Mouse (Mus musculus) limb, embryonic 11.5 days (tissue): ENCODE measurements around the gene Rb1. TPM values are rescaled to one million over a fixed set of nuclear protein-coding genes. Genes with fewer than 3 reads are reported as not detected.

ENCODE experiments used
- ATAC-seq: fragments of 200-750 bp; cut with Nextera tagmentation; 2 replicates; pipeline ENCODE4 v1.8.0; 2017; ENCODE audit warnings: low read depth; ENCODE audit not compliant: insufficient number of reproducible peaks, low FRiP score, low TSS enrichment
- DNase-seq: peaks from one replicate; pipeline ENCODE4 v3.0.0-alpha.2; 2015; ENCODE audit warnings: low spot score
- H3K27ac ChIP-seq: fragments of 300-500 bp; sonication (generic); replicated peaks from 2 replicates; pipeline ENCODE4 v1.5.1; 2014; ENCODE audit warnings: low read depth, mild to moderate bottlenecking, low read length
- H3K27me3 ChIP-seq: fragments of 300-500 bp; sonication (generic); 2 replicates; pipeline ENCODE4 v1.6.1; 2014; ENCODE audit warnings: mild to moderate bottlenecking, low read length, mixed read lengths; ENCODE audit not compliant: control insufficient read depth, insufficient read depth
- H3K36me3 ChIP-seq: fragments of 300-500 bp; sonication (generic); 2 replicates; pipeline ENCODE4 v1.6.1; 2014; ENCODE audit warnings: mild to moderate bottlenecking, low read length, moderate library complexity, mixed read lengths; ENCODE audit not compliant: control insufficient read depth, insufficient read depth
- H3K4me1 ChIP-seq: fragments of 300-500 bp; sonication (generic); 2 replicates; pipeline ENCODE4 v1.6.1; 2014; ENCODE audit warnings: low read length, mixed read lengths; ENCODE audit not compliant: control insufficient read depth, insufficient read depth
- H3K4me2 ChIP-seq: fragments of 300-500 bp; sonication (generic); 2 replicates; pipeline ENCODE4 v1.6.1; 2014; ENCODE audit warnings: low read depth, mild to moderate bottlenecking, moderate library complexity; ENCODE audit not compliant: severe bottlenecking
- H3K4me3 ChIP-seq: fragments of 300-500 bp; sonication (generic); 2 replicates; pipeline ENCODE4 v1.5.1; 2014; ENCODE audit warnings: low read depth, low read length
- H3K9ac ChIP-seq: fragments of 300-500 bp; sonication (generic); 2 replicates; pipeline ENCODE4 v1.6.1; 2014; ENCODE audit warnings: mild to moderate bottlenecking, low read length
- H3K9me3 ChIP-seq: fragments of 300-500 bp; sonication (generic); 2 replicates; pipeline ENCODE4 v1.6.1; 2016; ENCODE audit warnings: low read length; ENCODE audit not compliant: control insufficient read depth
- WGBS: fragments of 180-500 bp; shearing (Covaris S2); extraction: QIAGEN DNeasy Blood & Tissue Kit; methylation state at CpG from one replicate; pipeline ENCODE4 v1.1.7; 2014; 5-methylcytosine and 5-hydroxymethylcytosine counted together
- polyA plus RNA-seq: library from polyadenylated mRNA; unstranded; fragments of >200 nt; fragmentation: Nextera tagmentation; extraction: Ambion mirVana; gene quantifications from 2 replicates; pipeline ENCODE4 v1.2.1, GENCODE M21; 2014

Gene Rb1
- polyA plus RNA-seq, 1 experiment from 2014 or later = 30.4 TPM

DNA sequence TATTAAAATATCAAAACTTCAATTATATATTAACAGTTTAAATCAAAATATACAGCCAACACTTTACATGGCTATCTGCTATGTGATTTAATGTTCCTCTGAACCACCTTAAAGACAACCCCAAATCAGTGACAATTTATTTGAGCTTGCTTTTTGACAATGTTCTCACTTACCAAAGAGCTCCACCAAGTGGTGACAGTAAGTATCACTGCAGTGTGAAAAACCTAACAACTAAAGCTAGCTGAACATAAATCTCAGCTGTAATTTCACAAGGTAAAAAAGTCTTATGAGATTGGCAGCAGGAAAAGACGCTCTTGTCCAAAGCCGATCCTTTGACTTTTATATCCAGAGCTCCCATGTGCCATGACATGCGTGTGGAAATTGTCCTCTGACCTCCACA lies 22.4 kb downstream of the Rb1 start:
- peak; percentile 60 for DNase-seq
- H3K4me2 ChIP-seq = no peak overlapping the region
- no peak overlapping the region for H3K27ac ChIP-seq
- no peaks in the 10 kb centered on the region for H3K27me3 ChIP-seq
- no peak for ATAC-seq
- no peaks in the 10 kb centered on the region for H3K36me3 ChIP-seq
- no peaks in the 10 kb centered on the region for H3K9me3 ChIP-seq
- WGBS = 45% methylated on average over 3 of the region's 3 CpGs
- H3K4me3 ChIP-seq = no peak overlapping the region
- H3K9ac ChIP-seq = no peak overlapping the region
- no peaks in the 10 kb centered on the region for H3K4me1 ChIP-seq

DNA sequence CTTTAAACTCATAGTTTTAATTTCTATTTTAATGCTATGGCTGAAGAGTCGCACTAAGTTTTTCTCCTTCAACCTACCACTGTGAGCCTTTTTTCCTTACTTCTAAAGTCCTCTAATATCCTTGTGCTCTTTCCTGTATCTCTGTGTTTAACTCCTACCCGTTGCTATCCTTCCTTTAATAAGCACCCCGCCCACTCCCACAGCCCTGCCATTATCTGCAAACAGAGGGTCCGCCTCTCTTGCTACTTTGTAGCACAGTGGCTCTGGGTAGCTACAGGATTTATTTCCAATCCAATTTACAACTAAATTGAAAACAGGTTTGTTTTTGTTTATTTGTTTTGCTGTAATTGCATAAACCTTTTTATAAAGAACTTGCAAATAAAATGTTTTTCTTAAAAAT lies 23.8 kb downstream of the Rb1 start:
- Histone ChIP-seq H3K27me3 (no peaks in the 10 kb centered on the region), H3K9ac (no peak overlapping the region)

DNA sequence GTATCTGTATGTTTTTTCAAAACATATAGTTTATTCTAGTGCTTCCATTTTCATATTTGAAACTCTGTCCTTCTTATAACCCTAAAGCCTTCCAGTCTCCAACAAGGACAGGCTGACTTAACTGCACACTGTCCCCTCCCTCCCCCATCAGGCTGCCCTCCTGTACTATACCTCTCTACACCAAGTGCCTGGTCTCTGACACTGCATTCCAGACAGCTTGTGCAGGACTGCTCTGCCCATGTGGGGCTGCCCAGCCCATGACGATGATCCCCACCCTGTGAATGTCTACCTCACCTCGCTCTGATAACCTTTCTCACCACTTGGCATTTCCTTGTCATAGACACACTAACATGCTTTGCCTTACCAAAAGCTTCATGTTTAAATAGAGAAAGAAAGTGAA lies 30.1 kb downstream of the Rb1 start:
- Histone ChIP-seq H3K36me3 (no peaks in the 10 kb centered on the region), H3K9me3 (no peaks in the 10 kb centered on the region), H3K4me2 (no peak overlapping the region), H3K4me3 (no peak overlapping the region), H3K9ac (no peak overlapping the region), H3K27me3 (no peaks in the 10 kb centered on the region), H3K4me1 (no peaks in the 10 kb centered on the region), H3K27ac (no peak overlapping the region)
- DNase-seq (no peak), ATAC-seq (no peak)
- 81% methylated on average over 2 of the region's 2 CpGs for WGBS

More for the DNA sequence above, 23.8 kb downstream of the Rb1 start:
- Histone ChIP-seq H3K36me3 (no peaks in the 10 kb centered on the region), H3K4me2 (no peak overlapping the region), H3K27ac (no peak overlapping the region), H3K9me3 (no peaks in the 10 kb centered on the region), H3K4me1 (no peaks in the 10 kb centered on the region), H3K4me3 (no peak overlapping the region)
- DNase-seq (no peak), ATAC-seq (no peak)
- WGBS = 66% methylated on average over 4 of the region's 4 CpGs

DNA sequence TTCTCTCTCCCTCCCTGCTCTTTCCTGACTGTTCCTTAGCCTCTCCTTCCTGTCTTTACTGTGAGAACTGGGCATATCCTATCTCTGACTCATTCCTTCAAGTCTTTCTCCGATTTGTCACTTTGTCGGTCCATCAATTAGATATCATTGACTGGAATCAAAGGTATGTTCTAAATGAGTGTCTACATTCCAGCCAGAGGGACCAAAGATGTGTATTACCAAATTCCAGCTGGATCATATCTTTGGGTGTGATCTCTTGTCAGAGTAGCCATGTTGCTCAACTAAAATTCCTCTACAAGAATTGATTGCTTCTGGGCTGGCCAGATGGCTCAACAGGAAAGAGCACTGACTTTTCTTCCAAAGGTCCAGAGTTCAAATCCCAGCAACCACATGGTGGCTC lies 32.0 kb downstream of the Rb1 start:
- H3K9ac ChIP-seq = no peak overlapping the region
- no peaks in the 10 kb centered on the region for H3K27me3 ChIP-seq
- DNase-seq = no peak
- no peaks in the 10 kb centered on the region for H3K9me3 ChIP-seq
- H3K4me2 ChIP-seq = no peak overlapping the region
- H3K27ac ChIP-seq = no peak overlapping the region
- no peak overlapping the region for H3K4me3 ChIP-seq
- no peaks in the 10 kb centered on the region for H3K4me1 ChIP-seq
- H3K36me3 ChIP-seq = no peaks in the 10 kb centered on the region
- 88% methylated on average over 2 of the region's 2 CpGs for WGBS
- no peak for ATAC-seq

DNA sequence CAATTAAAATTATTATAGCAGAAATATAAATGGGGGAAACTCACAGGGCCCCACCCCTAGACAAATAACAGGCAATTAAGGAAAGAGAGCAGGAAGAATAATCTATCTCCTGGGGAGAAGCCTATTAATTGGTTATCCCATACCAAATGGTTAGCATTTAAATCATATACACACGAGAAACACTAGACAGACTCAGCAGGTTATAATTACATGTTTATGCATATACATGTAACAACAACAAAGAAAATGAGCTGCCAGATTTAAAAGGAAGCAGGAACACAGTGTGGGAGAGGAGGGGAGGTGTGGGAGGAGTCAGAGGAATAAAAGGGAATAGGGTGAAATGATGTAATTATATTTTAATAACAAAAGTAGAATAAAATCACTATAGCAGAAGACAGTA lies 33.2 kb downstream of the Rb1 start:
- H3K4me1 ChIP-seq = no peaks in the 10 kb centered on the region
- H3K9me3 ChIP-seq = no peaks in the 10 kb centered on the region
- H3K36me3 ChIP-seq = no peaks in the 10 kb centered on the region
- no peak for ATAC-seq
- H3K9ac ChIP-seq = no peak overlapping the region
- no peak overlapping the region for H3K4me3 ChIP-seq
- H3K4me2 ChIP-seq = no peak overlapping the region
- H3K27me3 ChIP-seq = no peaks in the 10 kb centered on the region
- 52% methylated on average over 1 of the region's 1 CpGs for WGBS
- no peak overlapping the region for H3K27ac ChIP-seq
- DNase-seq = no peak

DNA sequence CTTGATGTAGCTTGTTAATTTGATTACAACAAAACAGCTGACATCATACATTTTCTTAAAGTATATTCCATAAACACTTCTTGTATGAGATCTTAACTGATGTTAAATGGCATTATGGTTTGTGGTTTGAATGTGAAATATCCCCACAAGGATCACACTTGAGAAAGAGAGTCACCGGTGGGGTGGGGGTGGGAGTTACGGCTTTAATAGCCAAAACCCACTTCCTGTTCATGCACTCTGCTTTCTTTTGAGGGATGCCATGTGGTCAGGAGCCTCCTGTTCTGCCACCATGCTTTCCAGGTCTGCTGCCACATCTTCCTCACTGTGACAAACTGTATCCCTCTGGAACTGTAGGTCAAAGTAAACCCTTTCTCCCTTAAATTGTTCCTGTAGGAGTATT lies 35.7 kb downstream of the Rb1 start:
- no peak for ATAC-seq
- H3K9ac ChIP-seq = no peak overlapping the region
- H3K4me2 ChIP-seq = no peak overlapping the region
- H3K4me3 ChIP-seq = no peak overlapping the region
- 89% methylated on average over 2 of the region's 2 CpGs for WGBS
- no peaks in the 10 kb centered on the region for H3K4me1 ChIP-seq
- H3K36me3 ChIP-seq = no peaks in the 10 kb centered on the region
- DNase-seq = no peak
- H3K27ac ChIP-seq = no peak overlapping the region
- H3K9me3 ChIP-seq = no peaks in the 10 kb centered on the region
- H3K27me3 ChIP-seq = no peaks in the 10 kb centered on the region

DNA sequence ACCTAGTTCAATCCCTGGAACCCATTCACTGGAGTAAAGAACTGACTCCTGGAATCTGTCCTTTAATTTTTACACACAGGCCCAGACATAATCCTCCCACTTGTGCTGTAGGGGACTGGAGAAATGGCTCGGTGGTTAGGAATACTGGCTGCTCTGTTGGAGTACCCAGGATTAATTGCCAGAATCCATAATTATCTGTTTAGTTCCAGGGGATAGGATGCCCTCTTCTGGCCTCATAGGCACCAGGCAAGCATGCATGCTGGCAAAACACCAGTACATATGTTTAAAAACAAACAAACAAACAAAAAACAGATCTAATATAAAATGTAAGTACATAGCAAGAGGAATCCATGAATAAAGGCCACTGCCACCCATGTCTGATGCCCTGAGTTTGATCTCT lies 44.6 kb downstream of the Rb1 start:
- Histone ChIP-seq H3K4me2 (no peak overlapping the region), H3K36me3 (no peaks in the 10 kb centered on the region), H3K4me3 (no peak overlapping the region), H3K27ac (no peak overlapping the region), H3K9ac (no peak overlapping the region), H3K4me1 (no peaks in the 10 kb centered on the region), H3K27me3 (no peaks in the 10 kb centered on the region), H3K9me3 (no peaks in the 10 kb centered on the region)
- DNase-seq (no peak), ATAC-seq (no peak)
- WGBS = 26% methylated on average over 1 of the region's 1 CpGs

DNA sequence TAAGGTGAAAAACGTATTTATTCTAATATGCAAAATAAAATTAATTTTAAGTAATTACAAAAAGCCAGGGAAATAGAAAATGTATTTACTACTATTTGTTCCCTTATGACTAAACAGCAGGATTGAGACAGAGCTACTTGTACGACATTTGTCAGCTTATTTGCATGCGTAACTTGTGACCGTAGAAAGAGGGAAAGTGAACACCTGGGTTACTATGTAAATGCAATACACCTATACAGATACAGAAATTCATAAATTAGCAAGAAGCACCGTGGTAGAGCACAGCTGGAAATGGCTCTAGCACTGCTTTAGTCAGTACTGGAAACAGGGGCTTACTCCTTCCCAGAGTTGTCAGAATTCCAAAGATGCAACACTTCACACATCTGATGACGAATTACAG lies 46.5 kb downstream of the Rb1 start:
- WGBS = 81% methylated on average over 6 of the region's 6 CpGs
- H3K4me2 ChIP-seq = no peak overlapping the region
- no peak overlapping the region for H3K4me3 ChIP-seq
- H3K4me1 ChIP-seq = no peaks in the 10 kb centered on the region
- no peak overlapping the region for H3K9ac ChIP-seq
- DNase-seq (no peak), ATAC-seq (no peak)
- no peak overlapping the region for H3K27ac ChIP-seq
- H3K9me3 ChIP-seq = no peaks in the 10 kb centered on the region
- no peaks in the 10 kb centered on the region for H3K36me3 ChIP-seq
- H3K27me3 ChIP-seq = no peaks in the 10 kb centered on the region

DNA sequence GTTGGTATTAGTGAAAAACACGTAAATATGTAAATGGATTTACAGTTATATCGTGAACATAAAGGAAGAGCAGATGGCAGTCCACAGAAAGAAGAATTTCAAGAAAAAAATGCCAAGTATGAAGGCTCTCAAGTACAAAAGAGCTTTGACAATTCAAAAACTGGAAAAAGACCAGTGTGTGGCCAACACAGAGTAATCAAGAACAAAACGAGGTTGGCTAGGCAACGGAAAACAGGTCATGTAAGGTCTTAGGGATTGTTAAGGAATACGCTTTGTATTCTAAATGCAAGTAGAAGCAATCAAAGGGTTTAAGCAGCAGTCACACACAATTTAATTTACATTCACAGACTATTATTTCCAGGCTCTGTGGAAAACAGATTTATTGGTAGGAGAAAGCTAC lies 53.8 kb downstream of the Rb1 start:
- Histone ChIP-seq H3K4me3 (no peak overlapping the region), H3K9me3 (no peaks in the 10 kb centered on the region), H3K9ac (no peak overlapping the region), H3K4me2 (no peak overlapping the region), H3K36me3 (no peaks in the 10 kb centered on the region; the same call in 1 of the 2 replicates), H3K27ac (no peak overlapping the region), H3K27me3 (no peaks in the 10 kb centered on the region), H3K4me1 (no peaks in the 10 kb centered on the region)
- DNase-seq = no peak
- no peak for ATAC-seq
- 76% methylated on average over 5 of the region's 5 CpGs for WGBS
